Mouse (Mus musculus): ENCODE measurements around the gene S100a10. TPM values are rescaled to one million over a fixed set of nuclear protein-coding genes. Genes with fewer than 3 reads are reported as not detected.

Gene S100a10
- total and polyA plus RNA-seq, 2 experiments, result 80.0 to 292 TPM

GRCm38 (mm10) chr3:93554379-93554980 is 400 bp upstream of the S100a10 start:
- Histone ChIP-seq H3K79me2 (ENCODE audit: control insufficient read depth, insufficient read depth, low read length) (peaks cover 24% of the 10 kb centered on the region; the same call in 1 of the 2 replicates), H3K27ac (replicated peaks; ENCODE audit: insufficient read depth, low read depth, low read length) (peak overlapping the region; percentile 85)

GRCm38 (mm10) chr3:93555878-93556254 is 986 bp downstream of the S100a10 start:
- TF ChIP-seq POLR2A (IDR thresholded peaks at IDR 0.05; ENCODE audit: extremely low read depth, insufficient read depth, low read length) (no peak), CTCF (IDR thresholded peaks at IDR 0.05; ENCODE audit: low read depth, low read length) (no peak)
- Histone ChIP-seq H3K27ac (replicated peaks; ENCODE audit: insufficient read depth, low read depth, low read length) (peak overlapping the region; percentile 93), H3K4me3 (ENCODE audit: insufficient read depth, low read depth, low read length) (peak overlapping the region; percentile 84), H3K27me3 (ENCODE audit: control insufficient read depth, insufficient read depth, low read length) (no peaks in the 10 kb centered on the region), H3K4me1 (ENCODE audit: control insufficient read depth, insufficient read depth, low read length) (peaks cover 25% of the 10 kb centered on the region), H3K9ac (ENCODE audit: low read depth, low read length) (peak overlapping the region; percentile 87), H3K79me2 (ENCODE audit: control insufficient read depth, insufficient read depth, low read length) (peaks cover 27% of the 10 kb centered on the region; the same call in 1 of the 2 replicates), H3K36me3 (ENCODE audit: control insufficient read depth, insufficient read depth, low read length) (peaks cover 12% of the 10 kb centered on the region)
- peak; percentile 74 for DNase-seq (ENCODE audit: extremely low read depth, low read depth, low spot score)
- WGBS, result 0% methylated on average over 2 of the region's 2 CpGs

More at GRCm38 (mm10) chr3:93554379-93554980, 400 bp upstream of the S100a10 start:
- no peaks in the 10 kb centered on the region for H3K27me3 ChIP-seq (ENCODE audit: control insufficient read depth, insufficient read depth, low read length)
- peak overlapping the region; percentile 16; the same call in 1 of the 2 replicates for H3K4me3 ChIP-seq (ENCODE audit: insufficient read depth, low read depth, low read length)
- no peak for TF ChIP-seq POLR2A (IDR thresholded peaks at IDR 0.05; ENCODE audit: extremely low read depth, insufficient read depth, low read length)
- TF ChIP-seq CTCF (IDR thresholded peaks at IDR 0.05; ENCODE audit: low read depth, low read length), result no peak
- 11% methylated on average over 13 of the region's 13 CpGs for WGBS
- peaks cover 25% of the 10 kb centered on the region for H3K4me1 ChIP-seq (ENCODE audit: control insufficient read depth, insufficient read depth, low read length)
- peak overlapping the region; percentile 35 for H3K9ac ChIP-seq (ENCODE audit: low read depth, low read length)
- DNase-seq (ENCODE audit: extremely low read depth, low read depth, low spot score), result peak; percentile 69
- H3K36me3 ChIP-seq (ENCODE audit: control insufficient read depth, insufficient read depth, low read length), result peaks cover 4% of the 10 kb centered on the region; the same call in 1 of the 2 replicates

GRCm38 (mm10) chr3:93556599-93556998 is 1.7 kb downstream of the S100a10 start:
- no peak for DNase-seq (ENCODE audit: extremely low read depth, low read depth, low spot score)
- Histone ChIP-seq H3K36me3 (ENCODE audit: control insufficient read depth, insufficient read depth, low read length) (peaks cover 19% of the 10 kb centered on the region), H3K9ac (ENCODE audit: low read depth, low read length) (0 out of 2 replicates have a peak overlapping the region, but pooled peaks have one; percentile 30), H3K4me1 (ENCODE audit: control insufficient read depth, insufficient read depth, low read length) (peaks cover 25% of the 10 kb centered on the region), H3K4me3 (ENCODE audit: insufficient read depth, low read depth, low read length) (peak overlapping the region; percentile 47; the same call in 1 of the 2 replicates), H3K27ac (replicated peaks; ENCODE audit: insufficient read depth, low read depth, low read length) (no peak overlapping the region), H3K79me2 (ENCODE audit: control insufficient read depth, insufficient read depth, low read length) (peaks cover 27% of the 10 kb centered on the region; the same call in 1 of the 2 replicates), H3K27me3 (ENCODE audit: control insufficient read depth, insufficient read depth, low read length) (no peaks in the 10 kb centered on the region)
- no peak for TF ChIP-seq POLR2A (IDR thresholded peaks at IDR 0.05; ENCODE audit: extremely low read depth, insufficient read depth, low read length)
- no peak for TF ChIP-seq CTCF (IDR thresholded peaks at IDR 0.05; ENCODE audit: low read depth, low read length)
- WGBS, result 10% methylated on average over 1 of the region's 1 CpGs

GRCm38 (mm10) chr3:93557471-93557870 is 2.6 kb downstream of the S100a10 start:
- 68% methylated on average over 4 of the region's 4 CpGs for WGBS
- H3K9ac ChIP-seq (ENCODE audit: low read depth, low read length), result no peak overlapping the region
- H3K27me3 ChIP-seq (ENCODE audit: control insufficient read depth, insufficient read depth, low read length), result no peaks in the 10 kb centered on the region
- no peak overlapping the region for H3K27ac ChIP-seq (replicated peaks; ENCODE audit: insufficient read depth, low read depth, low read length)
- DNase-seq (ENCODE audit: extremely low read depth, low read depth, low spot score), result no peak
- H3K4me3 ChIP-seq (ENCODE audit: insufficient read depth, low read depth, low read length), result no peak overlapping the region
- peaks cover 28% of the 10 kb centered on the region for H3K36me3 ChIP-seq (ENCODE audit: control insufficient read depth, insufficient read depth, low read length)
- no peak for TF ChIP-seq CTCF (IDR thresholded peaks at IDR 0.05; ENCODE audit: low read depth, low read length)
- no peak for TF ChIP-seq POLR2A (IDR thresholded peaks at IDR 0.05; ENCODE audit: extremely low read depth, insufficient read depth, low read length)
- peaks cover 25% of the 10 kb centered on the region for H3K4me1 ChIP-seq (ENCODE audit: control insufficient read depth, insufficient read depth, low read length)
- peaks cover 27% of the 10 kb centered on the region; the same call in 1 of the 2 replicates for H3K79me2 ChIP-seq (ENCODE audit: control insufficient read depth, insufficient read depth, low read length)

GRCm38 (mm10) chr3:93559961-93560360 is 5.1 kb downstream of the S100a10 start:
- no peak overlapping the region for H3K9ac ChIP-seq (ENCODE audit: low read depth, low read length)

GRCm38 (mm10) chr3:93562372-93562771 is 7.5 kb downstream of the S100a10 start:
- H3K36me3 ChIP-seq (ENCODE audit: control insufficient read depth, insufficient read depth, low read length), result peaks cover 56% of the 10 kb centered on the region
- H3K79me2 ChIP-seq (ENCODE audit: control insufficient read depth, insufficient read depth, low read length), result peaks cover 16% of the 10 kb centered on the region; the same call in 1 of the 2 replicates
- H3K27me3 ChIP-seq (ENCODE audit: control insufficient read depth, insufficient read depth, low read length), result no peaks in the 10 kb centered on the region
- DNase-seq (ENCODE audit: extremely low read depth, low read depth, low spot score), result no peak
- H3K4me1 ChIP-seq (ENCODE audit: control insufficient read depth, insufficient read depth, low read length), result peaks cover 8% of the 10 kb centered on the region
- TF ChIP-seq POLR2A (IDR thresholded peaks at IDR 0.05; ENCODE audit: extremely low read depth, insufficient read depth, low read length) (no peak), CTCF (IDR thresholded peaks at IDR 0.05; ENCODE audit: low read depth, low read length) (no peak)
- H3K27ac ChIP-seq (replicated peaks; ENCODE audit: insufficient read depth, low read depth, low read length), result no peak overlapping the region
- no peak overlapping the region for H3K4me3 ChIP-seq (ENCODE audit: insufficient read depth, low read depth, low read length)
- WGBS, result 89% methylated on average over 2 of the region's 2 CpGs
- no peak overlapping the region for H3K9ac ChIP-seq (ENCODE audit: low read depth, low read length)

More at GRCm38 (mm10) chr3:93559961-93560360, 5.1 kb downstream of the S100a10 start:
- no peak for DNase-seq (ENCODE audit: extremely low read depth, low read depth, low spot score)
- Histone ChIP-seq H3K4me3 (ENCODE audit: insufficient read depth, low read depth, low read length) (no peak overlapping the region), H3K4me1 (ENCODE audit: control insufficient read depth, insufficient read depth, low read length) (peaks cover 14% of the 10 kb centered on the region), H3K79me2 (ENCODE audit: control insufficient read depth, insufficient read depth, low read length) (peaks cover 27% of the 10 kb centered on the region; the same call in 1 of the 2 replicates), H3K27ac (replicated peaks; ENCODE audit: insufficient read depth, low read depth, low read length) (no peak overlapping the region), H3K27me3 (ENCODE audit: control insufficient read depth, insufficient read depth, low read length) (no peaks in the 10 kb centered on the region), H3K36me3 (ENCODE audit: control insufficient read depth, insufficient read depth, low read length) (peaks cover 51% of the 10 kb centered on the region)
- TF ChIP-seq CTCF (IDR thresholded peaks at IDR 0.05; ENCODE audit: low read depth, low read length) (no peak), POLR2A (IDR thresholded peaks at IDR 0.05; ENCODE audit: extremely low read depth, insufficient read depth, low read length) (no peak)
- WGBS, result 75% methylated on average over 6 of the region's 6 CpGs
